Mouse (Mus musculus) kidney, postnatal 36 days (tissue): ENCODE data around the gene Frat1.

Experiments used
- DNase-seq, 2 experiments: peaks; one replicate each; pipeline ENCODE4 v3.0.0; 2021 to 2022; ENCODE audit warnings: mixed read lengths in 2 of 2

Frat1 gene

GRCm38 (mm10) chr19:41829381-41830105 is at the start of gene Frat1:
Gene Frat1, plus strand, starts transcription at chr19:41829970.
- DNase-seq = peak; percentile 80 to 89

DNA sequence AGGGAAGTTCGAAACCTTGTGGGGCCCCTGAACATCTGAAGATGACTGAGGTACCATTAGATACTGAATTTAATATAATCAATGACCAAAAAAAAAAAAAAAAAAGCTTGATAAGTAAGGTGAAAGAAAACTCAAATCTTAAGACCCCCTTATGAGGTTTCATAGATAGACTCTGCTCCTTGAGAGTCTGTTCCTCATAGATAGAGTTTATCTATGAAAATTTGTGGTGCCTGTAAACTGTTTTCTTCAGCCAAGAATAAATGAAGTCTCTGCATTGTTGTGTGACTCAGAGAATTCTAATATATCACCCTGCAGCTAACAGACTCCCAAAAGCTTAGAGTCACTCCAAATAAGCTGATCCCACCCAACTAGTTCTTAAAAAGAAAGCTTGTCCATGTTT is 42.9 kb upstream of the Frat1 start:
- DNase-seq = no peak

- no peak for DNase-seq
These were observed 40.4 kb upstream of the Frat1 start for GRCm38 (mm10) chr19:41789110-41789961.

DNA sequence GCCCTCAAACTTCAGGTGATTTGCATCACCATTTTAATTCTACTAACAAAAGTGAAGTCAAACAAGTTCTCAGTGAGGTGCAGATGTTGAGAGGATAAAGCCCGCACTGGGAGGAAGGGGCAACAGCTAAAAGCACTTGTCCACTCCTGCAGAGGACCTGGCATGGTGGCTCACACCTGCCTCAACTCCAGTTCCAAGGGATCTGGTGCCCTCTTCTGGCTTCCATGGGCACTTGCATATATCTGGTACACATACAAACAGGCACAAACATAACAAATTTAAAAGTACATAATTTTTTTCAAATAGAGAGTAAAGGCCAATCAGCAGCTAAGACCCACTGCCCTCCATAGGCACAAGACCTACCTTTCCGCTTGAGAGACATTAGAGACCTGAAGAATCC is 38.4 kb upstream of the Frat1 start:
- no peak for DNase-seq

DNA sequence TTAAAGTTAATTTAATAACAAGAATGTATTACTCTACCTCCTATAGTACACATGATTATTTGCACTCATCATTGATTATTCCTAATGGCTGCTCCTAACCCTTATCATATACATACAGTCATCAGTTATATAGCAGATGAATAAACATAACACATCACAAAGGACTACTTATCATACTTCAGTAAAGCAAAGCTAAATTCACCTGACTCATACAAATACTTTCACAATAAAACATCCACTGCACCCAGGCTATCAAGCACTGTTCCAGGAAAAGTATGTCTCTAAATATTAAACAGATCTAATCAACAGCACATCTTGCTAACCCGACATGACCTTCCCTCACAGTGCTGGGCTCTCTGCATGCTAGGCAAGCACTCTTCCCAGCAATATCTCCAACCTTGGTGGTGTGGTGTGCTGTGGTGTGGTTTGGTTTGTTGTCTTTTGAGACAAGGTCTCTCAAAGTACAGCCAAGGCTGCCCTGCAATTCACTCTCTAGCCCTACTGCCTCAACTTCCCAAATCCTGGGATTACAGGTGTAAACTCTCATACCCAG is 36.8 kb upstream of the Frat1 start:
- DNase-seq = no peak

GRCm38 (mm10) chr19:41794017-41794416 is 35.8 kb upstream of the Frat1 start:
- DNase-seq = no peak

- DNase-seq = no peak
These were observed 34.9 kb upstream of the Frat1 start for GRCm38 (mm10) chr19:41794901-41795300.

DNA sequence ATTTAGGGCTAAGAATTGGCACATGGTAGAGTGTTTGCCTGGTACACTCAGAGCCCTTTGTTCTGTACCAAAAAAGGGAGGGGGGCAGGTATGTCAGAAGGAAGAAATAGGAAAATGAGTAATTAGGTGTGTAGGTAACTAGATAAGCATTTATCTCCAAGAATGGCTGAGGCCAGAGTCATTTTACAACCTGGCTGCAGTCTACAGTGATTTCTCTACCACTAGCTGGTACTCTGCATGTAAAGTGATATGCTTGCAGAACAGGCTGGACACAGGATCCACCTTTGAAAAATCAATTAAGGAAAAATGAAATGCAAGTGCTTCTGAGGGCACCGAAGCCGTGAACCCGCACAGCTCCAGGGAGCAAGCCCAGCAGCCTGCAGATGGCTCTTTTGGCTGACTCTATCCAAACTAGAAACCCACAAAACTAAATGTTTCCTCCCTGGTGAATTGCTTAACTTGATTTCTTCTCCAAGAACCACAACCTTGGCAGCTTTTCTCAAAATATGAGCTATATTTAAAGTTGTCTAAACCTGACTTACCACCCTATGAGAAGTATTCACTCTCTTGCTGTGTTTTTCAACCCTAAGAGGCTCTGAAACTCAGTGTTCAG is 33.5 kb upstream of the Frat1 start:
- no peak for DNase-seq

GRCm38 (mm10) chr19:41796789-41797327 is 32.9 kb upstream of the Frat1 start:
- no peak for DNase-seq

GRCm38 (mm10) chr19:41797536-41797935 is 32.2 kb upstream of the Frat1 start:
- no peak for DNase-seq

GRCm38 (mm10) chr19:41800451-41800850 is 29.3 kb upstream of the Frat1 start:
- DNase-seq = no peak

- DNase-seq = no peak
These were observed 28.6 kb upstream of the Frat1 start for GRCm38 (mm10) chr19:41800986-41801741.

- peak; percentile 94 to 97 for DNase-seq
These were observed 27.9 kb upstream of the Frat1 start, which contains the start of gene Arhgap19 for GRCm38 (mm10) chr19:41801742-41802369. Gene Arhgap19, minus strand, starts transcription at chr19:41802047.

DNA sequence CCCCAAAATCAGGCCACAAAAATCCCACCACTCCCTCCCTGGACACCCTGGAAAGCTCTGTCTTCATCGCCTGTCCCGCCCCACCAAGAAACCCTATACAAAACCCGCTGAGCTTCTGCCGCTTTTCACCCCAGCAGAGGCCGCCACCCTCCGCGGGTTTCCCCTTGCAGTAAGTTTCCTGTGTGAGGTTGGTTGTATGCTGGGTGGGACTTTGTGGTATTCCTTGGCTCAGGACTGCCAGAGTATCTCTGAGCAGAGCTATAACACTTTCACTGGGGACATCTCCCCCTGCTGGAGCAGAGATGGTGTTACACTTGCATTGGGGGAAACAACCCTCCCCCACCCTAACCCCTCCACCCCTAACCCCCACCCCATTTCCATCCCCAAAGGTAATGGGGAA is 26.4 kb upstream of the Frat1 start:
- DNase-seq = no peak

DNA sequence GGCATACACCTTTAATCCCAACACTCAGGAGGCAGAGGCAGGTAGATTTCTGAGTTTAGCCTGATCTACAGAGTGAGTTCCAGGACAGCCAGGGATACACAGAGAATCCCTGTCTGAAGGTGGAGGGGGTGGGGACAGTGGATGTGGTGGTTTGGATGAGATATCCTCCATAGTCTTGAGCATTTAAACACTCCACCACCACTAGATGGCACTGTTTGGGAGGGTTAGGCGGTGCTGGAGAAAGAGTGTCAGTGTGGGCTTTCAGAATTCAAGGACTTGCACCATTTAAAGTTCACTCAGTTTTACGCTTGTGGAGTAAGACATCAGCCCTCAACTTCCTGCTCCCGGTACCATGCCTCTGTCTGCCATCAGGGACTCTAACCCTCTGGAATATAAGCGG is 23.9 kb upstream of the Frat1 start:
- no peak for DNase-seq

DNA sequence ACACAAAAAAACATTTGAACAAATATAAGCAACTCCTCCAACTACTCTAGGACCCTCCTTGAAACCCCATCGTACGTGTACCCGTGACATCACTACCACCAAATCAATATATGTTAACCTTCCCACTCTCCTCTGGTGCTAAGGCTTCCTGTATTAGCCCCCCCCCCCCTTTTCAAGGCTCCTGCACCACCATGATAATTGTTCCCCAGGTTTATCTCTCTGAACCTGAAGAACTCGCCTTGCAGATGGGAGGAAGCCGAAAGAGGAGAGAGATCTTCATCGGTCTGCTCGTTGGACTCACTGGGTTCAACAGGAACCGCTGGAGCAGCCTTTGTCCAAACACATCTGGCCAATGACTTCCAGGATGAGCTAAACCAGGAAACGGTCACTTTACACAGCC is 22.3 kb upstream of the Frat1 start:
- DNase-seq = no peak

DNA sequence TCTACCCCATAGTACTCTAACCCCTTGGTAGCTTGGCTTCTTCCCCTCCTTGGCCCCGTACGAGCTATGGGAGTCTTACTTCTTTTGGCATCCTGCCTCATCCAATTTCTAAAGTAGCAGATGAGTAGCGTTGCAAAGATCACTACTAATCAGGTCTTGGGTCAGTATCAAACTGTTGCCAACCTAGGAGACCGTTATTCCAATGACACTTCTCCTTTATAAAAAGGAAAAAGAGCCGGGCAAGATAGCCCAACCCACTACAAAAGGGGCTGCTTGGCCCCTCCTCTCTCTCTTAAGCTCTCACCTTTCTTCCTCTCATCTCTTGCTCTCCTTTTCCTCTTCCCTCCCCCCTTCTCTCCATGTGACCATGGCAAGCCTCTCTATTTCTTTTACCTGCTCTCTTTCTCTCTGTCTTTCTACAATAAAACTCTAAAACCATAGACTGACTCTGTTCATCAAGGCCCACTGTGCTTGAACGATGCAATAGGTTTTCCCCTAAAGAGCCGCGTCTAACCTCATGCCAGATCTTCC is 21.6 kb upstream of the Frat1 start:
- DNase-seq = no peak

- no peak for DNase-seq
These were observed 19.7 kb upstream of the Frat1 start for GRCm38 (mm10) chr19:41810074-41810473.

- no peak for DNase-seq
These were observed 17.2 kb upstream of the Frat1 start for GRCm38 (mm10) chr19:41812525-41812924.

DNA sequence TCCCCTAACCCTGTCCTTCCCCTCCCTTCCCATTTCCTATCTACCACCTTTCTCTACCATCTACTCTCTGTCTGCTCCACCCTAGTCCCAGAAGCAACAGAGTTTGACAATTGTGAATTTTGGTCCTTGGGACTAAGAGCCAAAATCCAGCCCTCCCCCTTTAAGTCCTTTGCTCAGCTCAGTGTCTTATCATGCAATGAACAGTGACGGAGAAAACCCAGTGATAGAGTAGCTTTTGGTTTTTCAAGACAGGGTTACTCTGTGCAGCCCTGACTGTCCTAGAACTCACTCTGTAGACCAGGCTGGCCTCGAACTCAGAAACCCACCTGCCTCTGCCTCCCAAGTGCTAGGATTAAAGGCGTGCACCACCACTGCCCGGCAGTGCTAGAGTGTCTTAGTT is 16.4 kb upstream of the Frat1 start:
- no peak for DNase-seq

- no peak for DNase-seq
These were observed 13.4 kb upstream of the Frat1 start for GRCm38 (mm10) chr19:41816410-41816809.

DNA sequence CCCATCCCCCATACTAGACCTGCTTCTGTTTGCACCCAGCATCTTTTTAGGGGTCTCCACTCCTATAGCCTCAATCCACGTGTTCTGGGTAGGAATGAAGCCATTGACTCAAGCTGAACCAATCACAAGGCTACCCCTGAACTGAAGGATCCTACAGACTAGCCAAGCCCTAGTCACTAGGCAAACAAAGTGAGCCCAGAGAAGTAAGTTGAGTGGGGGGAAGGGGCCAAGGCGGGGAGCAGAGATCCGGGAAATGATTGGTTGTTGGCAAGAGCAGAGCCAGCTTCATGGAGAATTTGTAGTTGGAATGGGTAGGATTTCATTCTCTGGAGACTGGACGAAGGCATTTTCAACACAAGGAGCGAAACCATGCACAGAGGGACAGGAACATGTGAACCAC is 12.9 kb upstream of the Frat1 start:
- DNase-seq = no peak
